Mouse (Mus musculus) cerebellum, adult 2 months (tissue): Measurements from ENCODE around the gene Twf1. TPM values are rescaled to one million over a fixed set of nuclear protein-coding genes. Genes with fewer than 3 reads are reported as not detected.
A peak's percentile ranks its signal among the peaks of the same experiment; 100 is the strongest.

Experiments used
- DNase-seq, 2 experiments: peaks; one replicate each; pipeline ENCODE4 v3.0.0; 2021
- H3K27ac ChIP-seq: fragments of 200-500 bp; 2 replicates; pipeline ENCODE4 v1.5.1; 2012; ENCODE audit warnings: low read length, control low read depth, inconsistent platforms; ENCODE audit not compliant: insufficient read depth
- H3K27me3 ChIP-seq: fragments of 200-500 bp; 2 replicates; pipeline ENCODE4 v1.6.1; 2012; ENCODE audit warnings: inconsistent platforms, mild to moderate bottlenecking, low read length, moderate library complexity; ENCODE audit not compliant: control insufficient read depth, insufficient read depth
- H3K4me1 ChIP-seq: fragments of 200-500 bp; 2 replicates; pipeline ENCODE4 v1.6.1; 2011; ENCODE audit warnings: low read length; ENCODE audit not compliant: control insufficient read depth, insufficient read depth
- H3K4me3 ChIP-seq: fragments of 200-500 bp; replicated peaks from 2 replicates; pipeline ENCODE3; 2011; ENCODE audit warnings: mild to moderate bottlenecking, low read depth, low read length, control low read depth; ENCODE audit not compliant: insufficient read depth
- CTCF ChIP-seq: fragments of 200-500 bp; IDR thresholded peaks from 2 replicates; pipeline ENCODE4 v1.5.1; 2011; ENCODE audit warnings: low read depth, mild to moderate bottlenecking, control low read depth, low read length, moderate library complexity, borderline replicate concordance; ENCODE audit not compliant: insufficient read depth
- POLR2A ChIP-seq: fragments of 200-500 bp; IDR thresholded peaks from 2 replicates; pipeline ENCODE4 v1.6.1; 2011; ENCODE audit warnings: low read length, control low read depth, borderline replicate concordance; ENCODE audit not compliant: insufficient read depth
- WGBS: fragments of 180-500 bp; shearing (Covaris S2); methylation state at CpG from one replicate; pipeline ENCODE4 v1.1.7; 2018; 5-methylcytosine and 5-hydroxymethylcytosine counted together
- polyA plus RNA-seq: library from polyadenylated mRNA; depleted of rRNA; stranded (reverse); fragments of >200 nt; gene quantifications from 2 replicates; pipeline ENCODE4 v1.2.3, GENCODE M21; 2012

Gene Twf1
- polyA plus RNA-seq, 1 experiment = 49.6 TPM

DNA sequence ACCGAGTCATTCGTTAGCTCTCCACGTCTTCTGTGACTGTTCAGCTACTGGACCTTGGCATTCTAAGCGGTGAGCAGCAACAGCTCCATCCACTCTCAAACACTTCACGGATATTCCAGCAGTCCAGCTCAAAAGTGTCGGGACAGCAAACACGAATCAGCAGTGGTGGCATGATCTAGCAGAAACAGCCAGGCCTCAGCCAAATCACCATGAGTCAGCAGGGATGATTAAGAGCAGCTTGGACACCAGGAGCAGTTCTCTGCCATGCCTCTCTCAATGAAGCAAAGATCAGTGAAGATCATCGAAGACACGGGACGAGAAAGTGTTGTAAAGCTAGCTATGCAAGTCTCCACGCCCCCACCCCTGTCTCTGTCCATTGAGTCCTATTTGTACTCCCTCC lies 26.3 kb upstream of the Twf1 start:
- 90% methylated on average over 11 of the region's 11 CpGs for WGBS
- DNase-seq = no peak
- no peak for TF ChIP-seq POLR2A
- TF ChIP-seq CTCF = no peak
- H3K4me3 ChIP-seq = no peak overlapping the region
- no peaks in the 10 kb centered on the region for H3K27me3 ChIP-seq
- no peaks in the 10 kb centered on the region for H3K4me1 ChIP-seq
- H3K27ac ChIP-seq = no peak overlapping the region

DNA sequence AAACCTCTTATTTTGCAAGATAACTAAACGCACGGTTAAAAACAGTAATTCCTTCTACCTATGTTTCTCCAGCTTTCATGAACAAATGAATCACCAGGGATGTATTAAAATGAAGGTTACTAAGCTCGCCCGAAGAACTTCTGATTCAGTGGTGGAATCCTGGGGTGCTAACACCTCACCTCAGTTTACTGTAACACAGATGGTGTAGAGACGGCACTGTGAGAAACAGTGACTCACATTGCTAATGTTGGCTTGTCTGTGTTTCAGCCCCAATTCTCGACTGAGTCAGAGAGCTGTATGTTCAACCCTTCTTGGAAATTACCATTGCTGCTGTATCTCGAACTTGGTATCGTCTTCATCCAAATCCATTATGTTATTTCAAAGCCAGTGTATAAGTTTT lies 18.1 kb upstream of the Twf1 start:
- 90% methylated on average over 8 of the region's 8 CpGs for WGBS
- H3K27ac ChIP-seq = no peak overlapping the region
- no peak overlapping the region for H3K4me3 ChIP-seq
- H3K4me1 ChIP-seq = no peaks in the 10 kb centered on the region
- no peak for DNase-seq
- no peak for TF ChIP-seq CTCF
- TF ChIP-seq POLR2A = no peak
- no peaks in the 10 kb centered on the region for H3K27me3 ChIP-seq

DNA sequence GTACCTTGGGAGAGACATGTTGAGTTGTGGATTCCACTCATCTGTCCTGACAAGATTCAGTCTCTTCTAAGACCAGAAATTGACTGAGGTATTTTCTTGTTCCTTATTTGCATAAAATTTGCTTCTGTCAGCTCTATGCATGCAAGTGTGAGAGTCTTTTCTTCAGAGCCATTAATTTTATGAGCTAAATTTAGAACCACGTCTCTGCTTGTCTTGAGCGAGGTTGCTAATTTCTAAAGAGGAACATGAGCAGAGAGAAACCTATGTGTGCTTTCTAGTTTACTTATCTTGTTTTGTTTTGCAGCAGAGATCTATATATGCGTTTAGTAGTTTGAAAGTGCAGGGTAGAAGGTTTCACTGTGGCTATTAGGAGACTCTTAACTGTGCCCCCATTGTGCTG lies 12.8 kb upstream of the Twf1 start:
- 78% methylated on average over 3 of the region's 3 CpGs for WGBS
- Histone ChIP-seq H3K27me3 (no peaks in the 10 kb centered on the region; the same call in 1 of the 2 replicates), H3K27ac (no peak overlapping the region), H3K4me3 (no peak overlapping the region), H3K4me1 (0 out of 2 replicates have a peak, but pooled peaks cover 2% of the 10 kb centered on the region)
- TF ChIP-seq POLR2A (no peak), CTCF (no peak)
- DNase-seq = no peak

DNA sequence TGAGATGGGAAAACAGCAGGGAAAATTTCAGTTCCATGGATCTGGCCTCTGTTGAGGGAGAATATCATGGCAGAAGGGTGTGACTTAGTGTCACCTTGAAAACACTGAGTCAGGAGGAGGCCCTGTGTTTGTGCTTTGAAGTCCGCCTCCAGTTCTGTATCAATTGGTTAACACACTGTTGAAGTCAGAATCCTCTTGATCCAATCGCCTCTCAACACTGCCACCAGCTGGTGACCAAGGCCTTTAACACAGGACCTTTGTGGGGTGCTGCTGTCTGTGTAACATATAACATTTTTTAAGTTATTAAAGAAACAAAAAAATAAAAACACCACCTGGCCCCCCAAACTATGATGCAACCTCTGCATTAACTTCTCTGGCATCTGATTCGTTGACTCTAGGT lies 11.7 kb upstream of the Twf1 start:
- H3K4me3 ChIP-seq = no peak overlapping the region
- no peak overlapping the region for H3K27ac ChIP-seq
- H3K4me1 ChIP-seq = 0 out of 2 replicates have a peak, but pooled peaks cover 2% of the 10 kb centered on the region
- 23% methylated on average over 3 of the region's 3 CpGs for WGBS
- peak; percentile 48 to 54 for DNase-seq
- H3K27me3 ChIP-seq = no peaks in the 10 kb centered on the region; the same call in 1 of the 2 replicates
- TF ChIP-seq CTCF (peak; percentile 68), POLR2A (no peak)

DNA sequence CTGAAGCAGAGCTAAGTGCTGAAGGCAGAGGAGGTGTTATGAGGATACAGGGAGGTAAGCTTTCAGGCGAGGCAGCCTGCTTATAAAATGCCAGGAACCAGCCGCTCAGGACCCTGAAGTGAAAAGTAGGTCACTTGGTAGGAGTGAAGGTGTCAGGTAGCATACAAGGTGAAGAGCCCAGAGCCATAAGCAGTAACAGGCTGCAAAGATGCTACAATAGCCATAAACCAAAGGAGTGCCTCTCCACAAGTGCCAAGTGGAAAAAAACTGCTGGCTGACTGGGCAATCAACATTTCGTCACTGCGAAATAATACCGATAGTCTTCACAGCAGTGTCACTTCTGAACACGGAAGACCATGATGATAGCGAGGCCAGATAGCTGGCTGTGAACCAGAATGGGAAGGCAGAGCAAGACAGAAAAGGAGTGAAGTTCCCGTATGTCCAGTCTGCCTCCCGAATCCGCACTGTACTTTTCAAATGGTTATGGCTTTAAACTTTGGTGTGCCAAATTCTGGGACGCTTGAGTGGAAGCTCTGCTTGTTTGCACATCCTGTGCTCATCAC lies 10.5 kb upstream of the Twf1 start:
- WGBS = 40% methylated on average over 11 of the region's 11 CpGs
- Histone ChIP-seq H3K27ac (no peak overlapping the region), H3K4me3 (no peak overlapping the region), H3K27me3 (no peaks in the 10 kb centered on the region; the same call in 1 of the 2 replicates), H3K4me1 (0 out of 2 replicates have a peak, but pooled peaks cover 2% of the 10 kb centered on the region)
- DNase-seq = no peak
- no peak for TF ChIP-seq CTCF
- no peak for TF ChIP-seq POLR2A

DNA sequence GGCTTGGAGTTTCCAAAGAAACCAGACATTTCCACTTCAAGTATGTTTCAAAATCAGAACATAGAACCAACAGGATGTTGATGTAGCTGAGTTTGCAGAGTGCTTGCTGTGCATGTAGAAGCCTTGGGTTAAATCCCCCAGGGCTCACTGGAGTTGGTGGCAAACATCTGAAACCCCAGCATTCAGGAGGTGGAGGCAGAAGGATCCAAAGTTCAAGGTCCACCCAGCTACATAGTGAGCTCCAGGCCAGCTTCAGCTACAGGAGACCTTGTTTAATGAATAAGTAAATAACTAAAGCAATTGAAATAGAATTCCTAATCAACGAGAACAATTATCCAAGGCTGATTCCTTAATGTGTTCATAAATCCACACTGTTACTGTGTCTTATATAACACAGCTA lies 3.9 kb upstream of the Twf1 start:
- no peak for TF ChIP-seq CTCF
- TF ChIP-seq POLR2A = no peak

DNA sequence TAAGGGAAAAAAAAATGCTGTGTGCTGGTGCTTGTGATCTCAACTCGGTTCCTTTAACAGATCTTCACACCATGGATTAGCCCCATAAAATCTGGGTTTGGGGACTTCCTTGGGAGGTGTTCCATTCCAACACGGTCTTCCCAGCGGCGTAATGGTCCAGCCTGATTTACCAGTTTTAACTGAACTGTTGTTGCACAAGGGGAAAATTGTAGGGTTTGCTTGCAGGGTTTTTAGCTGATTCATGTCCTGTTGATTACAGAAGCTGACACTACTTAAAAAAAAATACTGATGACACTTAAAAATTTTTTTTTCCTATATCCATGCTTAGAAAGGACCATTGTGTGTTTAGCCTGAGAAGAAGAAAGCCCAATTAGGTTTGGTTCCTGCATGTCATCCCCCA lies 1.7 kb upstream of the Twf1 start:
- Histone ChIP-seq H3K4me3 (no peak overlapping the region), H3K4me1 (no peaks in the 10 kb centered on the region), H3K27ac (no peak overlapping the region), H3K27me3 (no peaks in the 10 kb centered on the region)
- DNase-seq = no peak
- no peak for TF ChIP-seq CTCF
- TF ChIP-seq POLR2A = no peak
- WGBS = 96% methylated on average over 4 of the region's 4 CpGs

More for the DNA sequence above, 3.9 kb upstream of the Twf1 start:
- Histone ChIP-seq H3K4me1 (no peaks in the 10 kb centered on the region), H3K4me3 (no peak overlapping the region), H3K27ac (no peak overlapping the region), H3K27me3 (no peaks in the 10 kb centered on the region; the same call in 1 of the 2 replicates)
- DNase-seq = no peak
- WGBS = 84% methylated on average over 1 of the region's 1 CpGs

DNA sequence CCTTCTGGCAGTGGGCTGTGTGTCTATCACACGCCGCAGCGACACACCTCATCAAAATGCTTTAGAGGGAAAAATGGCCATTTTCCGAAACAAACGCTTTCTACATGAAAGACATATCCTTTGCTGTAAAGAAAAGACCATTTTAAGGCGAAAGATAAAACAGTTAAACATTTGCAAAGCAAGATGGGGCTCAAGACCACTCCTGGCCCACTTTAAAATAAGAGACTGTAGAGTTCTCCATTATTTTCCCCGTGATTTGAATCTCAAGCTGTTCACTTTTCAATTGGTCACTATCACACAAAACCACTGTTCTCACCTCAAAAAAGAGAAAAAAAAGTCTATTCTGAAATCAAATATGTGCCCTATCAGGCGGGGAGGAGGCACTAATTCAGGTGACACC lies 394 bp upstream of the Twf1 start:
- TF ChIP-seq CTCF (no peak), POLR2A (no peak)
- Histone ChIP-seq H3K27ac (no peak overlapping the region), H3K4me3 (peak overlapping the region; percentile 75), H3K27me3 (no peaks in the 10 kb centered on the region), H3K4me1 (no peaks in the 10 kb centered on the region)
- WGBS = 12% methylated on average over 8 of the region's 8 CpGs
- no peak for DNase-seq
